Mouse (Mus musculus): Measurements from ENCODE around the gene Tulp3.

DNA sequence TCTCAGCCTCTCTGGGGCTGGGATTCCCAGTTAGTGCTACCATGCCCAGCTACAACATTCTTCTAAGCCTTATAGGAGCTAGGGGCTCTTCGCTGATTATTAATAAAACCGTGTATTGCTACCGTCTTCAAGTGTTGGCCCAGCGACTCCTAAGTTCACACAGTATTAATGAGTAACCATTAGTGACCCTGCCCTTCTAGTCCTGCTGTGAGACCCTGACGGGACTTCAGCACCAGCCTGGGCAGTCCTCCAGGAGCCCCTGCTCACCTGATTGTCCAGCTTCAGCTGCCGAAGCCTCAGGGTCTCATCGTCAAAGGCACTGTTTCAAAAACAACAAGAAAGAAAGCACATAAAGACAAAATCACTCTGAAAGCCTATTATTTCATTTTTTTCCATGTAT lies 18.2 kb downstream of the Tulp3 start:
- TF ChIP-seq POLR2A (IDR thresholded peaks at IDR 0.05; ENCODE audit: control insufficient read depth, extremely low read depth, insufficient read depth, low read length, poor library complexity) (no peak), CTCF (IDR thresholded peaks at IDR 0.05; ENCODE audit: borderline replicate concordance, control insufficient read depth, extremely low read depth, insufficient read depth, low read length, poor library complexity) (no peak)
